Mouse (Mus musculus): ENCODE results near the gene Eif4g1. TPM values are rescaled to one million over a fixed set of nuclear protein-coding genes. Genes with fewer than 3 reads are reported as not detected.

The Eif4g1 gene
- polyA plus RNA-seq (2015; fragmentation: Nextera tagmentation; extraction: Ambion mirVana), result 82.1 and 83.1 TPM in 2 replicates

DNA sequence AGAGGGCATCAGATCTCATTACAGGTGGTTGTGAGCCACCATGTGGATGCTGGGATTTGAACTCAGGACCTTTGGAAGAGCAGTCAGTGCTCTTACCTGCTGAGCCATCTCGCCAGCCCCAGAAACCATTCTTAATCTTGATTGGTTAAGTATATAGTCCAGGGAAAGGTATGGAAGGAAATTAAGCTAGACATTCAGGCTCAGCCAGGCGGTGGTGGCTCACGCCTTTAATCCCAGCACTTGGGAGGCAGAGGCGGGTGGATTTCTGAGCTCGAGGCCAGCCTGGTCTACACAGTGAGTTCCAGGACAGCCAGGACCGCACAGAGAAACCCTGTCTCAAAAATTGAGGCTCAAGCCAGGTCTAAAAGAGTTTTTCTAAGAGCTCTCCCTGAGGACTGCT, at the start of gene Eif4g1:
Eif4g1 (plus strand) TSS at position 301 of the 400 bp plus-strand sequence.

DNA sequence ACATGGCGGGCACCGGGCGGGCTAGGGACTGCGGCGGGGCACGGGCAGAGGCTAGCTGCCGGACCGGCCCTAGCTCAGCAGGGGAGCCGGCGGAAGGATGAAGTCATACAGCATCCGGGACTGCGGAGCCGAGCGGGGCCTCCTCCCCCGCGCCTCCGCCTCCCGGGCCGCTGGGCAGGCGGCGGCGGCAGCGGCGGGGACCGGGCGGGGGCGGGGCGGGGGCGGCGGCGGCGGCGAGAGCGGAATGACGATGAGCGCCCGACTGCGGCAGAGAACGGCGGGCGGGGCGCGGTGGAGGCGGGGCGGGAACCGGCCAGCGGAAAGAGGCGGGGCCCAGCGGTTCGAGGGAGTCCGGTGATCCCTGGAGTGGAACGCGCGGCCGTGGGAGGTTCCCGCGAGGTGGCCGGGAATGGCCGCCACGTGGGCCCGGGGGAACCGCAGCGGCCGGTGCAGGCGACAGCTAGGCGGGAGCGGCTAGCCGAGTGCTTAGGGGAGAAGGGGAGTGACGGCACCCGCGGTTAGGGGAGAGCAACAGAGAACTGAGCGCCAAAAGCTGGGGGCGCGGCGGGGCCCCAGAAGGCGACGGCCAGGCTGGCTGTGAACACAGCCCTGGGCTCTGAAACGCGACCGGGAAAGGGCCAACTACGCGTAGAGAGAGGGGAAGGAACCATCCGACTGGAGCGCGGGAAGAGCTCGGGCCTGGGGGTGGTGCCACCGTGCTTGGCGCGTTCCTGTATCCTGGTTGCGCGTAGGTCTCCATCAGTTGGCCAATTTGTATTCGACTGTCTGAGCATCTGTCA, 46.7 kb upstream of the Eif4g1 start, which contains the start of gene Camk2n2:
Camk2n2 (minus strand) TSS at position 97 of the 800 bp plus-strand sequence.

DNA sequence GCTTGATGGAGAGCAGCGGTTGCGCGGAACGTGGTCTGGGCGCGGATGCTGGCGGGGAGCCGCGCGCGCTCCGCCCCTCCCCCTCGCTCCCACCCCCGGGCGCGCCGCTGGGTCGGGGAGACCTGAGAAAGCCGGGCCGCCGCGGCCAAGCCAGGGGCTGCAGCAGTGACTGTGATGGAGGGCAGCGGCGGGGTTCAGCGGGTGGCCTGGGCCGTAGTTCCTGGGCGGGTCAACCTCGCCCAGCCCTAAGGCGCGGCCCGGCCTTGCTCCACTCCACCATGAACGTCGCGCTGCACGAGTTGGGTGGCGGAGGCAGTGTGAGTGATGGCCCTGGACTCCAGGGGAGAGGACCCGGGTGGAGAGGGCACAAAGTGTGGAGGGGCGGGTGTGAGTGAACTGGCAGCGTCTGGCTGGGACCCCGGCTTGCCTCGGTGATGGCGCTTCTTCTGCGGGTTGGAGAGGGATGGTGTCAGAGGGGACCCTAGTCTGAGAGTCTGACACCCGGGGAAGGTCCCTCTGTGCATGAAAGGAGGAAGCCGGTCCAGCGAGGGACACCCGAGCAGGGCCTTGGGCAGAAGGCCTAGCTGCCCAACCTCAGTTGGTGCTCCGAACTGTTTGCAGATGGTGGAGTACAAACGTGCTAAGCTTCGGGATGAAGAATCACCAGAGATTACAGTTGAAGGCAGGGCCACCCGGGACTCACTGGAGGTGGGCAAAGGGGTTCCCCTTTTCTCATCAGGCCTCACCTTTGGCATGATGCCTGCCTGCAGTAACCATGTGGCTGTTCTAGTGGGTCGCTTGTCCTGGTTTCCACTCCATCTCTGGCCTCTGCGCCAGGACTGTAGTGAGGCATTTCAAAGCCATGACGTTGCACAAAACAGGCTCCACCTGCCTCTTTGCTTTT, 38.1 kb upstream of the Eif4g1 start, which contains the start of gene Ece2:
Ece2 (plus strand) TSS at position 98 of the 904 bp plus-strand sequence.

DNA sequence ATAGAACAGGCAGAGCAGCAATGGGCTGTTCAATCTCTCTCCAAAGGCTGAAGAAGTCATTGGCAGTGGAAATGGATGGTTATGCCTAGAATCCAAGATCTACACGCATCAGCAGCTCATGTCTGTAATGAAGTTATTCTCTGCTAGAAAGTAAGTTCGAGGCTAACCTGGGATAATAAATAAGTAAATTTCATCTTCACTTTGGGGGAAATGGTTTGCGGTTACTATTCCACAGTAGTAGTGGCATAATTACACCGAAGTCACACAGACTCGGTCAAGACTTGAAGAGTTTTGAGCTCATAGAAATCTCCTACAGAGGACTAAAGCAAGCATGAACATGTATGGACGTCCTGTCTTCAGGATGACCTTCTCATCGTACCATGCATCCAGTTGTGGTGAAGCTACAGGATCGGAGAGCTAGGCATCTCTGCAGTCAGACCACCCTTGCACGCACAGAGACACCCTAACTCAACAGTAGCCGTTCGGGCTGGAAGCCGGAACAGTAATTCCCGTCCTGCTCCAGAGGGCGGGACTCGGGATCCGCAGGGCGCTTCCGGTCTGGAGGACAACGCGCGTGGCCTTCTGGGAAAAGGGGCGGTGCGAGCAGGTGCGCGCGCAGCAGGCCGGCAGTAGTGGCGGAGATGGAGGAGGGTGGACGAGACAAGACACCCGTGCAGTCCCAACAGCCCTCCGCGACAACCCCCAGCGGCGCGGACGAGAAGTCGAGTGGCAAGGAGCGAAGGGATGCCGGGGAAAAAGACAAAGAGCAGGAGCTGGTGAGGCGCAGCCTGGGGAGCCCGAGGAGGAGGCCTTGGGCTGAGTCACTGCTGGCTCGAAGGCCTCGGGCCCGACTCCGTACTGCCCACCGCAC, 16.8 kb upstream of the Eif4g1 start, which contains the start of gene Psmd2:
Psmd2 (plus strand) TSS at position 577 of the 871 bp plus-strand sequence.

DNA sequence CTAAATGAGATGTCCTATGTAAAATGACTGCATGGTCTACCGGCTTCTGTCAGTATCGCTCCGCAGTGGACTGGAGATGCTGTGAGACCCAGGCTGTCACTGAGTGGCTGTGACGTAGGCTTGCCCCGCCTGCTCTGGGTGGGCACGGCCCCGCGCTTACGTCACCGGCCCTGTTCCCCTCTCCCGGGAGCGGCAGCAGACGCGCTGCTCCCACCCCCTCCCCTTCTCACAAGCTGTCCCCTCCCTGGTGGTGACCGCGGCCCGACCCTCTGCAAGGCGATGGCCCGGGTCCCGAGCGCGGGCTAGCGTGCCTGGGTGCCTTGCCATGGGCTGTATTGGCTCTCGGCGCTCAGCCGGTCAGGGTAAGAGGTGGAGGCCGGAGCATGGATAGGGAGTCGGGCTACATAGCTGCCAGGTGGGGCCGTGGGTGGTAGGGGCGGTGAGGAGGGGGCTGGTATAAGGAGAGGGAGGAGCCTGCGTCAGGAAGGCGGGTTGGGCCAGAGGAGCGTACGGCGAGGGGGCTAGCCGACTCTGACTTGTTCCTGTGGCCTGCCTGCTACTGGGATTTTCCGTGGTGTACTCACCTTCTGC, 25.1 kb downstream of the Eif4g1 start, which contains the start of gene Fam131a:
Fam131a (plus strand) TSS at position 131 of the 591 bp plus-strand sequence.

DNA sequence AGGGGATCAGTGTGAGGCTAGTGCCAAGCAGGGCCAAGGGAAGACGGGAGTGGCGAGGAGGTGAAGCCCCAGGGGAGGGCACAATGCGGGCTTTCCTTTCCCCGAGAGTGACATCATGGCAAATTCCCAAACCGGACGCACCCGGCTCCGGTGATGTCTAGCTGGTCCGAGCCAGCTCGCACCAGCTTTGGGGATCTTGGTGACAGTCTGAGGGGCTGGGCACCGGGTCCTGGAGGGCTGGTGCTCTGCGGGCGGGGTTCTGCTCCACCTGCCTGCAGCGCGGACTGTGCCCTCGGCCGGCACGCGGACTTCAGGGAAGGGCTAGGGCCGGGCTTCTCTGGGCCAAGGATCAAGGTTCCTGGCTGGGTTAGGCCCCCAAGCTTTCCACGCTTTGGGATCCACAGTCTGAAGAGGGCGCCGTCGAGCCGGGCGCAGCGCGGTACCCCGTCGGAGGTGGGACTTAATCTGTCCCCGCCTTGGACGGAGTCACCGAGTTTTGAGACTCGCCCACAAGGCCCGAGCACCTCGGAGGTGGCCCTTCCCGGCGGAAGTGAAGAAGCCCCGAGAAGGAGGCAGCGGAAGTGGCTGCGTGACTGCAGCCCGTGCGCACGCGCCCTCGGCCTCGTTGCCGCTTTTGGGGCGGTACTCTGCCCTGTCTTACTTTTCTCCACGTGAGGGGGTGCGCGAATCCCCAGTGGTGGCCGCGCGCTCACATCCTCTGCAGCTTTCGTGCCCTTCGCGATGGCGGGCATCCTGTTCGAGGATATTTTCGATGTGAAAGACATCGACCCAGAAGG, 49.3 kb downstream of the Eif4g1 start, which contains the start of the genes Polr2h and Clcn2:
Polr2h (plus strand) TSS at position 485 of the 797 bp plus-strand sequence.
Clcn2 (minus strand) TSS at position 566 of the 797 bp plus-strand sequence.

DNA sequence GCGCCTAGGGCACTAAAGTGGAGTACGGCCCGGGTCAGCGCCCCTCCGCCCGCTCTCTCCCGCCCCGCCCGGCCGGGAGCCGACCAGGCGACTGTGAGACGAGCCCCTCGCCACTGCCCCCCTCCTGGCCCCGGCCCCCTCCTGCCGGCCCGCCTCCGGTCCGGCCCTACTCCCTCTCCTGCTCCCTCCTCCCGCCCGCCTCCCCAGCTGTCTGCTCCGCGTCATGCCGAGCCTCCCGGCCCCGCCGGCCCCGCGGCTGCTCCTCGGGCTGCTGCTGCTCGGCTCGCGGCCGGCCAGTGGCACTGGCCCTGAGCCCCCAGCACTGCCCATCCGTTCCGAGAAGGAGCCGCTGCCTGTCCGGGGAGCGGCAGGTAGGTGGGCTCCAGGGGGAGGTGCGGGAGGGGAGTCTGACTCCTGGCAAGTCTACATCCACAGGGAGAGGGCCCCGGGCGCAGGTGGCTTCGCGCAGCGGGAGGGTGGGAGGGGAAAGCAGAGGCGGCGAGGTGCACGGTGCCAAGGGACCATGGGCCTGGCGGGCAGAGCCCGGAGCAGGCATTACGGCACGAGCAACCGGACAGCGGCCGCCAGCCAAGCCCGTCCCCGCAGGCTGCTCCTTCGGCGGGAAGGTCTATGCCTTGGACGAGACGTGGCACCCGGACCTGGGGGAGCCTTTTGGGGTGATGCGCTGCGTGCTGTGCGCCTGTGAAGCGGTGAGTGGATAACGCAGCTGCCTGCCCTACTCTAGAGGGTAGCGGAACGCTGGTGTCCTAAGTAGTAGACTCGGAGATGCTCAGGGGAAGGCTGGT, 65.0 kb downstream of the Eif4g1 start, which contains the start of gene Chrd:
Chrd (plus strand) TSS at position 203 of the 806 bp plus-strand sequence.

DNA sequence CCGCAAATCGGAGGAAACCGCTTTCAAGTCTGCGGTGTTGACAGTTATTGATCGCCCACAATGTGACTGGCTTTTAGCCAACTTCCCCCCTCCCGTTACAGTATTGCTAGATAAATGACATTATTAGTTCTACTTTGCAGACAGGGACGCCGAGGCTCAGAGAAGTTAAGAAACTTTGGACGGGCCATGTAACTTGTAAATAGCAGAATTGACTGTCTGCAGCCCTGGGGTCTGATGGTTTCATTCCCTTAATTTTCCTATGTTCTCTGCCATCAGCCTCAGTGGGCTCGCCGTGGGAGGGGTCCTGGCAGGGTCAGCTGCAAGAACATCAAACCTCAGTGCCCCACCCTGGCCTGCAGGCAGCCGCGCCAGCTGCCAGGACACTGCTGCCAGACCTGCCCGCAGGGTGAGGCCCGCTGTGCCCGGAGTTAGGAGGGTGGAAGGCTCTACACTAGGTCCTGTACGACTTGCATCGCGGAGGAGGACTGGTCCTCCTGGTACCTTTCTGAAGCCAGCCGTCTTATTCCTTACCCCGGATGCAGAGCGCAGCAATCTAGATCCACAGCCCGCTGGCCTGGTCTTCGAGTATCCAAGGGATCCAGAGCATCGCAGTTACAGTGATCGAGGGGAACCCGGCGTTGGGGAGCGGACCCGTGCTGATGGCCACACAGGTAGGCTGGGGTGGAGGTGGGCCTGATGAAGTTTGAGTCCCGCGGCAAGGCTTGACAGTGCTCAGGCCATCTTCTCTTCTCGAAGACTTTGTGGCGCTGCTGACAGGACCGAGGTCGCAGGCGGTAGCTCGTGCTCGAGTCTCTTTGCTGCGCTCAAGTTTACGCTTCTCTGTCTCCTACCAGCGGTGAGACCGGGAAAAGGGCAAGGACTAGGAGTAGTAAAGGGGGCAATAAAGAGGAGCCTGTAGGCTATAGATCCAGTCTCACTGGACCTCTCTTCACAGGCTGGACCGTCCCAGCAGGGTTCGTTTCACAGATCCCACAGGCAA, 65.9 kb downstream of the Eif4g1 start, which contains the start of gene Thpo:
Thpo (minus strand) TSS at position 781 of the 1,000 bp plus-strand sequence.

Other genes with a start within 250 kb of the Eif4g1 start
- 31.3 and 36.3 TPM in 2 replicates for gene Abcc5, start 241.9 kb upstream of the Eif4g1 start, polyA plus RNA-seq (2015; fragmentation: Nextera tagmentation; extraction: Ambion mirVana)
- 42.9 and 44.8 TPM in 2 replicates for gene Eif2b5, start 169.5 kb upstream of the Eif4g1 start, polyA plus RNA-seq (2015; fragmentation: Nextera tagmentation; extraction: Ambion mirVana)
- 5.3 and 6.5 TPM in 2 replicates for gene Dvl3, start 151.3 kb upstream of the Eif4g1 start, polyA plus RNA-seq (2015; fragmentation: Nextera tagmentation; extraction: Ambion mirVana)
- gene Ap2m1, start 132.8 kb upstream of the Eif4g1 start, polyA plus RNA-seq (2015; fragmentation: Nextera tagmentation; extraction: Ambion mirVana), result 274 and 285 TPM in 2 replicates
- gene Abcf3, start 119.7 kb upstream of the Eif4g1 start, polyA plus RNA-seq (2015; fragmentation: Nextera tagmentation; extraction: Ambion mirVana), result 30.9 and 32.4 TPM in 2 replicates
- 0.07 and 0.22 TPM in 2 replicates for gene Vwa5b2, start 78.8 kb upstream of the Eif4g1 start, polyA plus RNA-seq (2015; fragmentation: Nextera tagmentation; extraction: Ambion mirVana)
- gene Eef1akmt4, start 56.7 kb upstream of the Eif4g1 start, polyA plus RNA-seq (2015; fragmentation: Nextera tagmentation; extraction: Ambion mirVana), result 16.6 and 16.8 TPM in 2 replicates
- gene Gm49333, start 56.7 kb upstream of the Eif4g1 start, polyA plus RNA-seq (2015; fragmentation: Nextera tagmentation; extraction: Ambion mirVana), result not detected in 2 replicates
- gene Alg3, start 56.6 kb upstream of the Eif4g1 start, polyA plus RNA-seq (2015; fragmentation: Nextera tagmentation; extraction: Ambion mirVana), result 16.0 and 16.1 TPM in 2 replicates
- gene Camk2n2, start 47.0 kb upstream of the Eif4g1 start, polyA plus RNA-seq (2015; fragmentation: Nextera tagmentation; extraction: Ambion mirVana), result 0.12 and 0.33 TPM in 2 replicates
- gene Ece2, start 38.5 kb upstream of the Eif4g1 start, polyA plus RNA-seq (2015; fragmentation: Nextera tagmentation; extraction: Ambion mirVana), result 0.06 TPM in 1 of 2 replicates, not detected in the other
- 151 and 154 TPM in 2 replicates for gene Psmd2, start 16.7 kb upstream of the Eif4g1 start, polyA plus RNA-seq (2015; fragmentation: Nextera tagmentation; extraction: Ambion mirVana)
- gene Fam131a, start 24.9 kb downstream of the Eif4g1 start, polyA plus RNA-seq (2015; fragmentation: Nextera tagmentation; extraction: Ambion mirVana), result 1.3 and 3.4 TPM in 2 replicates
- gene Polr2h, start 49.4 kb downstream of the Eif4g1 start, polyA plus RNA-seq (2015; fragmentation: Nextera tagmentation; extraction: Ambion mirVana), result 55.6 and 56.8 TPM in 2 replicates
- 7.5 and 14.1 TPM in 2 replicates for gene Clcn2, start 49.4 kb downstream of the Eif4g1 start, polyA plus RNA-seq (2015; fragmentation: Nextera tagmentation; extraction: Ambion mirVana)
- gene Chrd, start 64.8 kb downstream of the Eif4g1 start, polyA plus RNA-seq (2015; fragmentation: Nextera tagmentation; extraction: Ambion mirVana), result 0.69 and 1.0 TPM in 2 replicates
- gene Thpo, start 66.2 kb downstream of the Eif4g1 start, polyA plus RNA-seq (2015; fragmentation: Nextera tagmentation; extraction: Ambion mirVana), result 0.23 and 0.34 TPM in 2 replicates

Data from spleen, postnatal 0 days (tissue).